Mouse (Mus musculus) kidney, adult 18-20 months (tissue): ENCODE results near the gene Enpp7.
A peak's percentile ranks its signal among the peaks of the same experiment; 100 is the strongest.

Experiments
- DNase-seq: peaks from one replicate; pipeline ENCODE4 v3.0.0; 2021

Enpp7 gene

GRCm38 (mm10) chr11:119036934-119037779 is 49.2 kb downstream of the Enpp7 start:
- DNase-seq, result peak; percentile 44

- no peak for DNase-seq
Observed at GRCm38 (mm10) chr11:119037780-119038401, 49.9 kb downstream of the Enpp7 start.

GRCm38 (mm10) chr11:119038744-119039484 is 50.9 kb downstream of the Enpp7 start:
- no peak for DNase-seq

- DNase-seq, result no peak
Observed at GRCm38 (mm10) chr11:119039732-119040512, 51.9 kb downstream of the Enpp7 start.

- DNase-seq, result peak; percentile 99
Observed at GRCm38 (mm10) chr11:119040600-119041324, 52.8 kb downstream of the Enpp7 start, which contains the start of gene Cbx8. Gene Cbx8 (minus strand): TSS chr11:119040969.

GRCm38 (mm10) chr11:119041325-119041716 is 53.3 kb downstream of the Enpp7 start:
- DNase-seq, result no peak

GRCm38 (mm10) chr11:119041750-119042465 is 53.9 kb downstream of the Enpp7 start:
- DNase-seq, result no peak
